ENCODE assay signal across 15 mouse cellular contexts in genomic region chr3:83941921-83942320, GRCm38 (mm10).
"Had no signal": no experiment of that assay in that cellular context is flagged by ENCODE, and none has a peak within 500 bp of the region (broad histone marks: within the 10 kb centered on the region; RNA-seq: fewer than 3 reads in every experiment).

No protein-coding gene starts in this region.

- ATAC-seq: liver, postnatal 0 days; midbrain, embryonic 15.5 days had no signal

- DNase-seq: kidney, postnatal 4 days; liver; liver, embryonic 13.5 days; liver, postnatal 0 days; lung, postnatal 14 days; right cerebral cortex, adult 18-20 months; right cerebral cortex, postnatal 25 days; thymus, postnatal 36 days had no signal

- H3K4me1 ChIP-seq: limb, embryonic 12.5 days; liver, embryonic 13.5 days; lung, embryonic 15.5 days had no signal

- H3K27ac ChIP-seq: layer of hippocampus, adult 2 months; limb, embryonic 12.5 days; liver, embryonic 13.5 days; lung, embryonic 15.5 days; macrophage; midbrain, embryonic 15.5 days had no signal

- H3K27me3 ChIP-seq: limb, embryonic 12.5 days; liver, embryonic 13.5 days; lung, embryonic 15.5 days; megakaryocyte, embryonic 14.5 days; midbrain, embryonic 15.5 days had no signal

- H3K9ac ChIP-seq: limb, embryonic 12.5 days; liver, embryonic 13.5 days; liver, postnatal 0 days; lung, embryonic 15.5 days; midbrain, embryonic 15.5 days had no signal

- H3K4me2 ChIP-seq: limb, embryonic 12.5 days; liver, embryonic 13.5 days; lung, embryonic 15.5 days; midbrain, embryonic 11.5 days; midbrain, embryonic 15.5 days had no signal

- H3K9me3 ChIP-seq: limb, embryonic 12.5 days; liver, embryonic 13.5 days; lung, embryonic 15.5 days; megakaryocyte, embryonic 14.5 days; midbrain, embryonic 15.5 days had no signal

- H3K4me3 ChIP-seq: layer of hippocampus, adult 2 months; limb, embryonic 12.5 days; liver, embryonic 13.5 days; lung, embryonic 15.5 days; megakaryocyte, embryonic 14.5 days; midbrain, embryonic 15.5 days had no signal
